20 mouse cellular contexts compared by ENCODE assay signal in the genomic region with DNA sequence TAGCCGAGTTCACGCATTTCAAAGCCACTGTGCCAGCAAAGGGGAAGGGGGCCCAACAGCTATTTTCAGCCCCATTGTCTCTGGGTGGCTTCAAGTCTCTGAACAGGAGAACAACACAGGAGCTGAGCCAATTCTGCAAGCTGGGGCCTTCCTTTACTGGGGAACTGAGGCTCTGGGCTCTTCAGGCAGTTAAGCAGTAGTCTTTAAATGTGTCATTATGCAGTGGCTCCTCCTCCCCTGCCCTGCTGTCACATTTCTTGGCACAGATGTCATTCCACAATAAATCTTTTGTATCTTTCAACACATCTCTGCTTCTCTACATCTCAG. TPM values are rescaled to one million over a fixed set of nuclear protein-coding genes. Genes with fewer than 3 reads are reported as not detected.
DNase-seq lines count a peak whose midpoint lies in the region; ATAC-seq lines count a peak whose summit lies in the region.
"Had no signal": no experiment of that assay in that cellular context is flagged by ENCODE, and none has a peak within 500 bp of the region (broad histone marks: within the 10 kb centered on the region; RNA-seq: fewer than 3 reads in every experiment).

No protein-coding gene starts in this region.

- no peak overlapping the region for H3K9ac ChIP-seq in hindbrain, embryonic 13.5 days
- no peak overlapping the region for H3K9ac ChIP-seq in intestine, embryonic 15.5 days
- H3K9ac ChIP-seq: heart, embryonic 13.5 days; kidney, embryonic 15.5 days; limb, embryonic 13.5 days; liver, postnatal 0 days had no signal

- 22% methylated on average over 2 of the region's 2 CpGs for WGBS in hindbrain, embryonic 10.5 days
- WGBS in hindbrain, embryonic 13.5 days = 11% methylated on average over 2 of the region's 2 CpGs
- 41% methylated on average over 2 of the region's 2 CpGs for WGBS in intestine, embryonic 15.5 days

- DNase-seq in hindbrain, embryonic 10.5 days (ENCODE audit: low spot score) = peak; percentile 13
- DNase-seq in urinary bladder, postnatal 10 days (ENCODE audit: low spot score) = peak; percentile 2
- DNase-seq in urinary bladder, postnatal 25 days (ENCODE audit: low spot score) = no peak
- no peak for DNase-seq in heart, postnatal 36 days
- DNase-seq: adrenal gland, adult 8-10 months; cerebellum, adult 2 months; liver, postnatal 0 days; thymus, postnatal 36 days had no signal

- H3K4me1 ChIP-seq in hindbrain, embryonic 10.5 days (replicated peaks) = peaks cover 17% of the 10 kb centered on the region
- peaks cover 9% of the 10 kb centered on the region for H3K4me1 ChIP-seq in hindbrain, embryonic 13.5 days (replicated peaks)
- H3K4me1 ChIP-seq in intestine, embryonic 15.5 days (replicated peaks) = peaks cover 3% of the 10 kb centered on the region; the same call in 1 of the 2 replicates
- H3K4me1 ChIP-seq: kidney, embryonic 15.5 days had no signal

- H3K27me3 ChIP-seq in hindbrain, embryonic 10.5 days (ENCODE audit: insufficient read depth, poor library complexity, severe bottlenecking) = no peaks in the 10 kb centered on the region
- H3K27me3 ChIP-seq in hindbrain, embryonic 13.5 days = no peaks in the 10 kb centered on the region
- no peaks in the 10 kb centered on the region for H3K27me3 ChIP-seq in intestine, embryonic 15.5 days (replicated peaks)
- H3K27me3 ChIP-seq: kidney, embryonic 15.5 days; limb, embryonic 13.5 days had no signal

- H3K36me3 ChIP-seq in hindbrain, embryonic 10.5 days = no peaks in the 10 kb centered on the region
- H3K36me3 ChIP-seq in hindbrain, embryonic 13.5 days = no peaks in the 10 kb centered on the region
- H3K36me3 ChIP-seq in intestine, embryonic 15.5 days = no peaks in the 10 kb centered on the region
- H3K36me3 ChIP-seq: heart, embryonic 13.5 days; kidney, embryonic 15.5 days; limb, embryonic 13.5 days had no signal

- H3K4me2 ChIP-seq in hindbrain, embryonic 13.5 days = no peak overlapping the region
- no peak overlapping the region for H3K4me2 ChIP-seq in intestine, embryonic 15.5 days (replicated peaks)
- H3K4me2 ChIP-seq: heart, embryonic 13.5 days; kidney, embryonic 15.5 days; limb, embryonic 13.5 days had no signal

- ATAC-seq in hindbrain, embryonic 13.5 days (ENCODE audit: low FRiP score) = no peak
- peak; percentile 72 for ATAC-seq in intestine, embryonic 15.5 days
- no peak for ATAC-seq in inflammation-experienced regulatory T-cells, adult 6 months
- ATAC-seq: liver, postnatal 0 days; midbrain, embryonic 16.5 days had no signal

- H3K27ac ChIP-seq in hindbrain, embryonic 10.5 days = peak overlapping the region; percentile 64; the same call in 1 of the 2 replicates
- no peak overlapping the region for H3K27ac ChIP-seq in hindbrain, embryonic 13.5 days
- peak overlapping the region; percentile 52; the same call in 1 of the 2 replicates for H3K27ac ChIP-seq in intestine, embryonic 15.5 days
- H3K27ac ChIP-seq: heart, embryonic 13.5 days; kidney, embryonic 15.5 days; left cerebral cortex, adult 2 months; limb, embryonic 13.5 days; stomach, postnatal 0 days had no signal

- no peaks in the 10 kb centered on the region for H3K9me3 ChIP-seq in hindbrain, embryonic 10.5 days
- no peaks in the 10 kb centered on the region for H3K9me3 ChIP-seq in hindbrain, embryonic 13.5 days
- no peaks in the 10 kb centered on the region for H3K9me3 ChIP-seq in intestine, embryonic 15.5 days
- H3K9me3 ChIP-seq: heart, embryonic 13.5 days; kidney, embryonic 15.5 days; limb, embryonic 13.5 days had no signal

- no peak overlapping the region for H3K4me3 ChIP-seq in hindbrain, embryonic 10.5 days
- no peak overlapping the region for H3K4me3 ChIP-seq in hindbrain, embryonic 13.5 days
- H3K4me3 ChIP-seq in intestine, embryonic 15.5 days (replicated peaks) = no peak overlapping the region
- H3K4me3 ChIP-seq: erythroblast, embryonic 14.5 days; heart, embryonic 13.5 days; kidney, embryonic 15.5 days; left cerebral cortex, adult 2 months; limb, embryonic 13.5 days had no signal

- intact Hi-C loops in heart, postnatal 36 days (cut with DNase I) = no loop called here

RNA-seq across cellular contexts. Expression of a gene that starts 30.8 kb away (rescaled TPM):
- polyA plus RNA-seq in hindbrain, embryonic 10.5 days (2016; fragmentation: Nextera tagmentation; extraction: Ambion mirVana) = 257 and 263 TPM in 2 replicates
- 169 and 173 TPM in 2 replicates for polyA plus RNA-seq in hindbrain, embryonic 13.5 days (2015; fragmentation: Nextera tagmentation; extraction: Ambion mirVana)
- 184 and 196 TPM in 2 replicates for polyA plus RNA-seq in intestine, embryonic 15.5 days (2015; fragmentation: Nextera tagmentation; extraction: Ambion mirVana)
- total RNA-seq in heart, postnatal 36 days (2021) = 10 to 100 TPM; 61.0 to 63.7 TPM
- polyA plus RNA-seq in inflammation-experienced regulatory T-cells, adult 6 months (2017; shearing (Covaris generic)) = 10 to 100 TPM; 24.3 to 51.6 (median 44.5) TPM

RNA-seq across cellular contexts. Expression of a gene that starts 42.7 kb away (rescaled TPM):
- 0.16 and 0.30 TPM in 2 replicates for polyA plus RNA-seq in hindbrain, embryonic 10.5 days (2016; fragmentation: Nextera tagmentation; extraction: Ambion mirVana)
- polyA plus RNA-seq in hindbrain, embryonic 13.5 days (2015; fragmentation: Nextera tagmentation; extraction: Ambion mirVana) = 0.69 and 1.3 TPM in 2 replicates
- 0.11 and 0.18 TPM in 2 replicates for polyA plus RNA-seq in intestine, embryonic 15.5 days (2015; fragmentation: Nextera tagmentation; extraction: Ambion mirVana)
- not detected for total RNA-seq in heart, postnatal 36 days (2021)
- polyA plus RNA-seq in inflammation-experienced regulatory T-cells, adult 6 months (2017; shearing (Covaris generic)) = under 1 TPM in 1 of 3 experiments, not detected in 2; 0.30 TPM
- total RNA-seq: granulocyte monocyte progenitor cell, adult 5-6 weeks; hematopoietic stem cell, adult 5-6 weeks had no signal
- polyA plus RNA-seq: erythroblast, embryonic 14.5 days had no signal

Comparison
In these comparisons a context has a peak if more than half of its experiments do, and no peak if none do; other contexts are left out.
1. DNase-seq: peak in hindbrain, embryonic 10.5 days (single experiment) and urinary bladder, postnatal 10 days (single experiment); none in urinary bladder, postnatal 25 days (single experiment) and heart, postnatal 36 days (0 of 2).